Comparison of ENCODE assay signal across 8 mouse cellular contexts in genomic region chr12:112723028-112723330, GRCm38 (mm10). TPM values are rescaled to one million over a fixed set of nuclear protein-coding genes. Genes with fewer than 3 reads are reported as not detected.
DNase-seq lines count a peak whose midpoint lies in the region; ATAC-seq and TF ChIP-seq lines count a peak whose summit lies in the region.

No protein-coding gene starts in this region.

- H3K27ac ChIP-seq in heart, embryonic 10.5 days = peak overlapping the region; percentile 84; the same call in 1 of the 2 replicates
- no peak overlapping the region for H3K27ac ChIP-seq in ES-Bruce4 (ENCODE audit: insufficient read depth, low read length)
- no peak overlapping the region for H3K27ac ChIP-seq in heart, postnatal 0 days (ENCODE audit: low read depth)

- H3K27me3 ChIP-seq in heart, embryonic 10.5 days (ENCODE audit: insufficient read depth, poor library complexity, severe bottlenecking) = peaks cover 70% of the 10 kb centered on the region
- no peaks in the 10 kb centered on the region for H3K27me3 ChIP-seq in ES-Bruce4 (ENCODE audit: control insufficient read depth, insufficient read depth, low read length, poor library complexity, severe bottlenecking)
- H3K27me3 ChIP-seq in heart, postnatal 0 days (ENCODE audit: control insufficient read depth, insufficient read depth, low read length) = 0 out of 2 replicates have a peak, but pooled peaks cover 7% of the 10 kb centered on the region

- no peak for ATAC-seq in heart, postnatal 0 days (ENCODE audit: insufficient read depth, low read depth)

- peak overlapping the region; percentile 99 for H3K4me2 ChIP-seq in heart, postnatal 0 days (ENCODE audit: low read depth, low read length)

- peaks cover 34% of the 10 kb centered on the region for H3K4me1 ChIP-seq in heart, embryonic 10.5 days
- peaks cover 2% of the 10 kb centered on the region for H3K4me1 ChIP-seq in ES-Bruce4 (ENCODE audit: control insufficient read depth, insufficient read depth, low read length)
- peaks cover 12% of the 10 kb centered on the region; the same call in 1 of the 2 replicates for H3K4me1 ChIP-seq in heart, postnatal 0 days (ENCODE audit: control insufficient read depth, insufficient read depth)

- WGBS in heart, embryonic 10.5 days = 10% methylated on average over 5 of the region's 5 CpGs
- 32% methylated on average over 5 of the region's 5 CpGs for WGBS in heart, postnatal 0 days

- H3K9ac ChIP-seq in ES-Bruce4 (ENCODE audit: low read depth, poor library complexity, severe bottlenecking) = peak overlapping the region; percentile 86
- peak overlapping the region; percentile 79; the same call in 1 of the 2 replicates for H3K9ac ChIP-seq in heart, postnatal 0 days (replicated peaks; ENCODE audit: low read depth, low read length)

- H3K4me3 ChIP-seq in heart, embryonic 10.5 days = peak overlapping the region; percentile 87
- H3K4me3 ChIP-seq in ES-Bruce4 (ENCODE audit: low read depth, low read length) = peak overlapping the region; percentile 80
- H3K4me3 ChIP-seq in heart, postnatal 0 days (ENCODE audit: low read depth, low read length) = peak overlapping the region; percentile 69

- no peak for TF ChIP-seq CTCF in ES-Bruce4 (IDR thresholded peaks at IDR 0.05; ENCODE audit: low read depth, low read length)
- TF ChIP-seq CTCF in heart, postnatal 0 days (IDR thresholded peaks at IDR 0.05; ENCODE audit: low read depth) = no peak

- TF ChIP-seq POLR2A in ES-Bruce4 (IDR thresholded peaks at IDR 0.05; ENCODE audit: insufficient read depth, low read length) = no peak

- DNase-seq in heart, embryonic 10.5 days (ENCODE audit: low spot score) = no peak
- DNase-seq in heart, postnatal 4 days = no peak
- no peak for DNase-seq in heart, postnatal 0 days (ENCODE audit: low spot score)
- peak; percentile 31 for DNase-seq in lung, postnatal 10 days
- DNase-seq in thymus, postnatal 10 days (ENCODE audit: low spot score in 2 of 2) = no peak
- DNase-seq in left cerebral cortex, adult 8-10 months (ENCODE audit: low spot score in 2 of 2) = no peak
- no peak for DNase-seq in right cerebral cortex, postnatal 14 days

- no peaks in the 10 kb centered on the region for H3K9me3 ChIP-seq in heart, embryonic 10.5 days
- no peaks in the 10 kb centered on the region for H3K9me3 ChIP-seq in ES-Bruce4 (replicated peaks; ENCODE audit: control insufficient read depth, insufficient read depth, low read length, poor library complexity, severe bottlenecking)
- no peaks in the 10 kb centered on the region for H3K9me3 ChIP-seq in heart, postnatal 0 days (replicated peaks; ENCODE audit: control insufficient read depth, low read length)

- TF ChIP-seq EP300 in ES-Bruce4 (IDR thresholded peaks at IDR 0.05; ENCODE audit: insufficient read depth, low read depth, low read length) = no peak
- TF ChIP-seq EP300 in heart, postnatal 0 days (IDR thresholded peaks at IDR 0.05; ENCODE audit: low read depth) = no peak

- H3K36me3 ChIP-seq in heart, embryonic 10.5 days = no peaks in the 10 kb centered on the region
- no peaks in the 10 kb centered on the region; the same call in 1 of the 2 replicates for H3K36me3 ChIP-seq in ES-Bruce4 (ENCODE audit: control insufficient read depth, insufficient read depth, low read length, poor library complexity, severe bottlenecking)
- H3K36me3 ChIP-seq in heart, postnatal 0 days (replicated peaks; ENCODE audit: control insufficient read depth, insufficient read depth, low read length) = no peaks in the 10 kb centered on the region

RNA-seq across cellular contexts. Expression of gene Cep170b, which starts 2.7 kb away (rescaled TPM):
- polyA plus RNA-seq in heart, embryonic 10.5 days (2016; fragmentation: Nextera tagmentation; extraction: Ambion mirVana) = 3.9 and 6.6 TPM in 2 replicates
- 10 to 100 TPM; 13.1 to 14.1 TPM for total RNA-seq in heart, postnatal 4 days (2021)
- polyA plus RNA-seq in ES-Bruce4 (2011; ENCODE audit: insufficient read depth, insufficient read length, low read depth, missing spikeins) = 102 and 104 TPM in 2 replicates
- 10.1 and 17.6 TPM in 2 replicates for total RNA-seq in heart, postnatal 0 days (2014; rRNA removed; ENCODE audit: low replicate concordance)
- polyA plus RNA-seq in heart, postnatal 0 days (2015; fragmentation: Nextera tagmentation; extraction: Ambion mirVana) = 1.8 and 2.4 TPM in 2 replicates
- 100 to 1,000 TPM; 252 to 327 (median 295) TPM for total RNA-seq in left cerebral cortex, adult 8-10 months (2022)

RNA-seq across cellular contexts. Expression of gene Pld4, which starts 37.5 kb away (rescaled TPM):
- polyA plus RNA-seq in heart, embryonic 10.5 days (2016; fragmentation: Nextera tagmentation; extraction: Ambion mirVana) = 0.57 and 2.9 TPM in 2 replicates
- 1 to 10 TPM; 3.4 to 4.1 TPM for total RNA-seq in heart, postnatal 4 days (2021)
- 0.90 and 1.1 TPM in 2 replicates for polyA plus RNA-seq in ES-Bruce4 (2011; ENCODE audit: insufficient read depth, insufficient read length, low read depth, missing spikeins)
- total RNA-seq in heart, postnatal 0 days (2014; rRNA removed; ENCODE audit: low replicate concordance) = 6.8 and 7.2 TPM in 2 replicates
- 3.4 and 4.7 TPM in 2 replicates for polyA plus RNA-seq in heart, postnatal 0 days (2015; fragmentation: Nextera tagmentation; extraction: Ambion mirVana)
- total RNA-seq in left cerebral cortex, adult 8-10 months (2022) = 10 to 100 TPM in 3 of 4 experiments, 1 to 10 TPM in 1; 10.0 to 22.8 (median 16.5) TPM

RNA-seq across cellular contexts. Expression of gene Zbtb42, which starts 44.4 kb away (rescaled TPM):
- polyA plus RNA-seq in heart, embryonic 10.5 days (2016; fragmentation: Nextera tagmentation; extraction: Ambion mirVana) = 3.9 and 4.3 TPM in 2 replicates
- total RNA-seq in heart, postnatal 4 days (2021) = 10 to 100 TPM in 1 of 2 experiments, 1 to 10 TPM in 1; 10.0 to 10.1 TPM
- 2.2 and 5.0 TPM in 2 replicates for polyA plus RNA-seq in ES-Bruce4 (2011; ENCODE audit: insufficient read depth, insufficient read length, low read depth, missing spikeins)
- total RNA-seq in heart, postnatal 0 days (2014; rRNA removed; ENCODE audit: low replicate concordance) = 3.2 and 18.3 TPM in 2 replicates
- polyA plus RNA-seq in heart, postnatal 0 days (2015; fragmentation: Nextera tagmentation; extraction: Ambion mirVana) = 4.6 TPM in 2 replicates
- 1 to 10 TPM in 2 of 4 experiments, under 1 TPM in 2; 0.81 to 1.7 (median 1.1) TPM for total RNA-seq in left cerebral cortex, adult 8-10 months (2022)

RNA-seq across cellular contexts. Expression of gene Akt1, which starts 48.3 kb away (rescaled TPM):
- polyA plus RNA-seq in heart, embryonic 10.5 days (2016; fragmentation: Nextera tagmentation; extraction: Ambion mirVana) = 57.1 and 82.0 TPM in 2 replicates
- 100 to 1,000 TPM; 352 to 392 TPM for total RNA-seq in heart, postnatal 4 days (2021)
- 70.4 and 78.0 TPM in 2 replicates for polyA plus RNA-seq in ES-Bruce4 (2011; ENCODE audit: insufficient read depth, insufficient read length, low read depth, missing spikeins)
- 206 and 234 TPM in 2 replicates for total RNA-seq in heart, postnatal 0 days (2014; rRNA removed; ENCODE audit: low replicate concordance)
- 60.6 and 70.9 TPM in 2 replicates for polyA plus RNA-seq in heart, postnatal 0 days (2015; fragmentation: Nextera tagmentation; extraction: Ambion mirVana)
- 100 to 1,000 TPM; 158 to 174 (median 171) TPM for total RNA-seq in left cerebral cortex, adult 8-10 months (2022)

Comparison
In these comparisons a context has a peak if more than half of its experiments do, and no peak if none do; other contexts are left out.
1. RNA of gene Cep170b, which starts 2.7 kb away (total RNA-seq): 252 to 327 TPM in left cerebral cortex, adult 8-10 months; 10.1 to 17.6 TPM in heart, postnatal 0 days and 13.1 to 14.1 TPM in heart, postnatal 4 days; every median in the first group is over 10 times any median in the second.
2. Peak in every context shown above with its lines, with median percentiles within 50 percentile points of each other: H3K4me3 ChIP-seq.